Mouse (Mus musculus) liver, embryonic 13.5 days (tissue): ENCODE results near the gene Gdpd3. TPM values are rescaled to one million over a fixed set of nuclear protein-coding genes. Genes with fewer than 3 reads are reported as not detected.

Experiments used
- ATAC-seq: fragments of 200-750 bp; cut with Nextera tagmentation; 2 replicates; pipeline ENCODE4 v1.8.0; 2017; ENCODE audit warnings: low read depth, mild to moderate bottlenecking, moderate number of reproducible peaks, moderate library complexity
- DNase-seq: peaks from one replicate; pipeline ENCODE4 v3.0.0; 2022
- H3K27ac ChIP-seq: fragments of 300-500 bp; sonication (generic); 2 replicates; pipeline ENCODE4 v1.5.1; 2015; ENCODE audit warnings: moderate library complexity, mild to moderate bottlenecking, inconsistent platforms
- H3K27me3 ChIP-seq: fragments of 300-500 bp; sonication (generic); 2 replicates; pipeline ENCODE4 v1.6.1; 2015; ENCODE audit warnings: mild to moderate bottlenecking, inconsistent platforms
- H3K36me3 ChIP-seq: fragments of 300-500 bp; sonication (generic); 2 replicates; pipeline ENCODE4 v1.6.1; 2015; ENCODE audit warnings: mild to moderate bottlenecking, inconsistent platforms
- H3K4me1 ChIP-seq: fragments of 300-500 bp; sonication (generic); replicated peaks from 2 replicates; pipeline ENCODE4 v1.6.1; 2015; ENCODE audit warnings: inconsistent platforms
- H3K4me2 ChIP-seq: fragments of 300-500 bp; sonication (generic); 2 replicates; pipeline ENCODE4 v1.6.1; 2015; ENCODE audit warnings: inconsistent platforms, mild to moderate bottlenecking, moderate library complexity
- H3K4me3 ChIP-seq: fragments of 300-500 bp; sonication (generic); replicated peaks from 2 replicates; pipeline ENCODE4 v1.5.1; 2015; ENCODE audit warnings: mild to moderate bottlenecking, inconsistent platforms
- H3K9ac ChIP-seq: fragments of 300-500 bp; sonication (generic); 2 replicates; pipeline ENCODE4 v1.6.1; 2015; ENCODE audit warnings: mild to moderate bottlenecking, inconsistent platforms
- H3K9me3 ChIP-seq: fragments of 300-500 bp; sonication (generic); replicated peaks from 2 replicates; pipeline ENCODE4 v1.6.1; 2016; ENCODE audit warnings: inconsistent platforms
- WGBS: fragments of 180-500 bp; shearing (Covaris S2); methylation state at CpG from one replicate; pipeline ENCODE4 v1.1.7; 2015; ENCODE audit not compliant: insufficient replicate concordance; 5-methylcytosine and 5-hydroxymethylcytosine counted together
- polyA plus RNA-seq: library from polyadenylated mRNA; unstranded; fragments of >200 nt; fragmentation: Nextera tagmentation; extraction: Ambion mirVana; gene quantifications from 2 replicates; pipeline ENCODE4 v1.2.1, GENCODE M21; 2015

The Gdpd3 gene
- polyA plus RNA-seq, 1 experiment from 2014 or later, result 0.37 TPM

GRCm38 (mm10) chr7:126799050-126799467 is 32.9 kb downstream of the Gdpd3 start:
- H3K36me3 ChIP-seq, result peaks cover 34% of the 10 kb centered on the region

GRCm38 (mm10) chr7:126799468-126800268 is 33.5 kb downstream of the Gdpd3 start:
- H3K9me3 ChIP-seq, result no peaks in the 10 kb centered on the region
- peak overlapping the region; percentile 79 for H3K9ac ChIP-seq
- peak overlapping the region; percentile 95 for H3K4me2 ChIP-seq
- ATAC-seq (peak; percentile 71), DNase-seq (no peak)
- H3K4me3 ChIP-seq, result peak overlapping the region; percentile 78
- peak overlapping the region; percentile 90 for H3K27ac ChIP-seq
- 2% methylated on average over 38 of the region's 38 CpGs for WGBS
- peaks cover 79% of the 10 kb centered on the region for H3K4me1 ChIP-seq
- H3K27me3 ChIP-seq, result no peaks in the 10 kb centered on the region
- H3K36me3 ChIP-seq, result peaks cover 30% of the 10 kb centered on the region

More at GRCm38 (mm10) chr7:126799050-126799467, 32.9 kb downstream of the Gdpd3 start:
- no peaks in the 10 kb centered on the region for H3K9me3 ChIP-seq
- H3K4me2 ChIP-seq, result peak overlapping the region; percentile 95
- DNase-seq (peak; percentile 95), ATAC-seq (peak; percentile 93)
- H3K9ac ChIP-seq, result peak overlapping the region; percentile 79
- H3K27ac ChIP-seq, result peak overlapping the region; percentile 92
- no peaks in the 10 kb centered on the region for H3K27me3 ChIP-seq
- H3K4me1 ChIP-seq, result peaks cover 82% of the 10 kb centered on the region
- WGBS, result under 1% methylated on average over 30 of the region's 36 CpGs
- peak overlapping the region; percentile 78 for H3K4me3 ChIP-seq

GRCm38 (mm10) chr7:126800269-126801056 is 34.3 kb downstream of the Gdpd3 start:
- ATAC-seq, result no peak
- Histone ChIP-seq H3K4me3 (peak overlapping the region; percentile 78), H3K36me3 (peaks cover 22% of the 10 kb centered on the region), H3K27me3 (no peaks in the 10 kb centered on the region), H3K9me3 (no peaks in the 10 kb centered on the region), H3K4me1 (peaks cover 71% of the 10 kb centered on the region), H3K27ac (peak overlapping the region; percentile 90), H3K4me2 (peak overlapping the region; percentile 95), H3K9ac (peak overlapping the region; percentile 79)
- WGBS, result 61% methylated on average over 5 of the region's 5 CpGs
- DNase-seq, result no peak

GRCm38 (mm10) chr7:126801057-126801422 is 34.9 kb downstream of the Gdpd3 start:
- WGBS, result 93% methylated on average over 16 of the region's 16 CpGs
- Histone ChIP-seq H3K4me3 (no peak overlapping the region), H3K36me3 (peaks cover 16% of the 10 kb centered on the region), H3K27me3 (no peaks in the 10 kb centered on the region), H3K9ac (no peak overlapping the region), H3K4me2 (peak overlapping the region; percentile 95; the same call in 1 of the 2 replicates), H3K27ac (no peak overlapping the region), H3K4me1 (peaks cover 68% of the 10 kb centered on the region), H3K9me3 (no peaks in the 10 kb centered on the region)
- DNase-seq, result no peak
- no peak for ATAC-seq

- no peaks in the 10 kb centered on the region for H3K9me3 ChIP-seq
- H3K27me3 ChIP-seq, result no peaks in the 10 kb centered on the region
- no peak overlapping the region for H3K4me3 ChIP-seq
- ATAC-seq (no peak), DNase-seq (no peak)
- no peak overlapping the region for H3K4me2 ChIP-seq
- no peak overlapping the region for H3K9ac ChIP-seq
- whole genome bisulfite sequencing, result 68% methylated on average over 11 of the region's 11 CpGs
- H3K4me1 ChIP-seq, result peaks cover 61% of the 10 kb centered on the region
- H3K36me3 ChIP-seq, result peaks cover 3% of the 10 kb centered on the region
- no peak overlapping the region for H3K27ac ChIP-seq
Observed at GRCm38 (mm10) chr7:126802134-126802889, 36.2 kb downstream of the Gdpd3 start.

DNA sequence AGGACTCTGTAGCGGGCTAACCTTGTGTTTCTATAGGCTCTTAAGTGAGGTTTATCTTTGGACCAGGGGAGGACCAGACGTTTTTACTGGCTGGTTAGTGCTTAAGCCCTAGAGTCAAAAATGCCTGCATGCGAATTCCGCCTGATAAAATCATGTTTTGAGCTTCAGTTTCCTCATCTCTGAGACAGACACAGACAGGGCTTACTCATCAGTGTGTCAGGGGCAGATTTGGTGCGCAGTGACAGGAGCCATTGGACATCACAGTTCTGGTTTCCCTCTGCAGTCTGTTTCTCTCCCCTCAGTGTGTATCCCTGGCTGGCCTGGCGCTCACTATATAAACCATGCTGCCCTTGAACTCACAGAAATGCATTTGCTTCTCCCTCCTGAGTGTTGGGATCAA is 37.0 kb downstream of the Gdpd3 start:
- Histone ChIP-seq H3K9me3 (no peaks in the 10 kb centered on the region), H3K36me3 (no peaks in the 10 kb centered on the region), H3K27me3 (no peaks in the 10 kb centered on the region), H3K9ac (no peak overlapping the region), H3K4me1 (peaks cover 61% of the 10 kb centered on the region), H3K4me3 (no peak overlapping the region), H3K4me2 (no peak overlapping the region), H3K27ac (no peak overlapping the region)
- ATAC-seq (no peak), DNase-seq (no peak)
- WGBS, result 41% methylated on average over 6 of the region's 6 CpGs

GRCm38 (mm10) chr7:126803751-126804150 is 37.6 kb downstream of the Gdpd3 start:
- peaks cover 62% of the 10 kb centered on the region for H3K4me1 ChIP-seq
- DNase-seq (no peak), ATAC-seq (no peak)
- no peaks in the 10 kb centered on the region for H3K36me3 ChIP-seq
- no peak overlapping the region for H3K4me2 ChIP-seq
- no peaks in the 10 kb centered on the region for H3K9me3 ChIP-seq
- no peak overlapping the region for H3K4me3 ChIP-seq
- no peak overlapping the region for H3K27ac ChIP-seq
- no peak overlapping the region for H3K9ac ChIP-seq
- H3K27me3 ChIP-seq, result no peaks in the 10 kb centered on the region

DNA sequence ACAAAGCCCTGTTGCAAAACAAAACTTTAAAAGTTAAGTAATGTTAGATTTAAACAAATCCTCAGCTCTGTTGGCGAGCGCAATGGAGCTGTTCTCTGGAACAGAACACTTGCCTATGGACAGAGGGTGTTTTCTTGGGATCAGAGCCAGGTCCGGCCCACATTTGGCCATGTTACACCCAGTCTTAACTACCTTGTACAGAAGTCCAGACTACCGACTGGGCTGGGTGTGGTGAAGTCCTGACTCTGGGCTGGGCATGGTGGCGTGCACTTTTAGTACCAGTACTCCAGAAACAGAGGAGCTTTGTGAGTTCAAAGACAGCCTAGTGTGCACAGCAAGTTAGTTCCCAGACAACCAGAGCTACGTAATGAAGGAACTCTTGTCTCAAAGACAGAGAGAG is 40.8 kb downstream of the Gdpd3 start:
- Histone ChIP-seq H3K9ac (no peak overlapping the region), H3K27ac (no peak overlapping the region), H3K27me3 (no peaks in the 10 kb centered on the region), H3K4me2 (no peak overlapping the region), H3K4me3 (no peak overlapping the region), H3K36me3 (no peaks in the 10 kb centered on the region), H3K4me1 (peaks cover 58% of the 10 kb centered on the region), H3K9me3 (no peaks in the 10 kb centered on the region)
- no peak for ATAC-seq
- WGBS, result 76% methylated on average over 6 of the region's 6 CpGs
- DNase-seq, result no peak

DNA sequence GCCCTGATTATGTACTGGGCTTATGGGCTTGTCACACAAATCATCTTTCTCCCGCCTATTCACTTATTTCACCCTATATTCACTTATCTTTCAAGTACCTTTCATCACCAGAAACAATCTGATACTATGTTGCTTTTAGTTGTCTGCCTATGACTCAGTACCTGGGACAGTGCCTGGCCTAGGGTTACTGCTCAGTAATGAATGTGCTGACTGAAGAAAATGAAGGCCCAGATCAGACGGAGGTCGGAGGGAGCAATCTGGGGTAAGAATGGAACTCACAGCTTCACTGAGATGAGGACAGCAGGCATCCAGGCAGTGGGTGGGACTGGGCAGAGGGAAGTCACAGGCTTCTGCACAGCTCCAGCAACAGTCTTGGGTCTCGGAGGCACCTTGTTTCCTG is 41.3 kb downstream of the Gdpd3 start:
- H3K4me3 ChIP-seq, result no peak overlapping the region
- no peak overlapping the region for H3K9ac ChIP-seq
- no peaks in the 10 kb centered on the region for H3K9me3 ChIP-seq
- DNase-seq, result no peak
- ATAC-seq, result no peak
- H3K27me3 ChIP-seq, result no peaks in the 10 kb centered on the region
- peaks cover 55% of the 10 kb centered on the region for H3K4me1 ChIP-seq
- no peak overlapping the region for H3K27ac ChIP-seq
- WGBS, result 59% methylated on average over 4 of the region's 4 CpGs
- H3K36me3 ChIP-seq, result no peaks in the 10 kb centered on the region
- peak overlapping the region; percentile 83; the same call in 1 of the 2 replicates for H3K4me2 ChIP-seq

DNA sequence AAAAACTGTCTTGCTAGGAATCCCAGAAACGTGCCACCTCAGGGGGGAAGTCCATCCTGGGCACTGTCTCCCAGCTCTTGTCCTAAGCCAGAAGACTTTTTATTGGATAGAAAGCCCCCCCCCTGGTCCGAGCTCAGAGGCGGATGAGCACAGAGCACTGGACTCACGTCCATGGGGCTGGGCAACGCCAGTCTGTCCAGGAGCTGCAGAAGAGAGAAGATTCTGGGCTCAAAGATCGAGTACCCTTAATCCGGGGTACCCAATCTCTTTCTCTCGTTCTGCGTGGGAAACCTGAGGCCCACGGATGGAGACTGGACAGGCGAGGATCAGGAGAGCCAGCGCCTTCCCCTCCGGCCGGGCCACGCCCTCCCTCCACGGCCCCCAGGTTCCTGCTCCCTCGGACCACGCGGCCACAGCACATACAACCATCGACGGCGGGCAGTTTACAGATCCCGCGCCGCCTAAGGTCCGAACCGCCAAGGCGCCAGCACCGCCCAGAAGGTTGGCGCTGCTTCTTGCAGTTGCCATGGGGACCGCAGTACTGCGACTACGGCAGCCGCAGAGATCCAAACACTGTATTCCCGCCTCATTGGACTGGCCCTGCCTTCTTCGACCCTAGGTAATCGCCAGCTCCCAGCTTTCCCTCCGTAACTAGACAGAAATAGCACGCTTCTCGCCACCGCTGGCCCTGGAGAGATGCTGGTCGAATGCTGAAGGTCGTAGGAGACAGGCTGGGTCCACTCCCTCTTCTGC is 42.7 kb downstream of the Gdpd3 start:
- Histone ChIP-seq H3K4me2 (peak overlapping the region; percentile 83), H3K9me3 (no peaks in the 10 kb centered on the region), H3K27me3 (no peaks in the 10 kb centered on the region), H3K4me1 (peaks cover 41% of the 10 kb centered on the region), H3K9ac (peak overlapping the region; percentile 75), H3K36me3 (no peaks in the 10 kb centered on the region), H3K4me3 (peak overlapping the region; percentile 64), H3K27ac (peak overlapping the region; percentile 68)
- ATAC-seq (peak; percentile 90), DNase-seq (peak; percentile 79)
- WGBS, result 2% methylated on average over 43 of the region's 43 CpGs
